Mouse (Mus musculus) heart, postnatal 0 days (tissue): ENCODE data around the gene Alkbh6.

Source experiments
- CTCF ChIP-seq: IDR thresholded peaks from 2 replicates; pipeline ENCODE4 v1.5.1; 2016; ENCODE audit warnings: antibody characterized with exemption, control low read depth, low read depth
- EP300 ChIP-seq: IDR thresholded peaks from 2 replicates; pipeline ENCODE4 v1.6.1; 2016; ENCODE audit warnings: antibody characterized with exemption, low read depth

DNA sequence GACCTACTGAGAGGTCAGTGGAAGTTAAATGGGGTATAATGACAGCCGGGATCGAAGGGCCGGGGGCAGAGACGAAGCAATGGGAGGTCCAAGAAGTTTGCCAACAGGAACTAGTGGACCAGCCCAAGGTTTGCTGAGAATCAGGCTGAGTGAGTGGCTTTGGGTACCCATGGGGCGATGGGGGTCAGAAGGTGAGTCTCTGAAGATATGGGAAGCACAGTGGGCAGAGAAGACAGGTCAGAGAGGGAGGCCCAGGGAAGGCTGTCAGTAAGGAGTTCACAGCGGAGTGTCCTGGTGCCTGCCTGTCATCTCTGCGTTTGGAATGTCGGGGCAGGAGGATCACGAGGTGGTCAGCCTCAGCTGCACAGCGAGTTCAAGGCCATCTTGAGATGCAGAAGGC is 19.9 kb downstream of the Alkbh6 start:
- no peak for TF ChIP-seq CTCF
- no peak for TF ChIP-seq EP300
